Mouse (Mus musculus) embryo, embryonic 10.5 days (tissue): ENCODE measurements around the gene Cdc25b.
"Not testable (repeated sequence)": the region's sequence is repeated elsewhere in the genome, so short reads cannot be mapped to it uniquely, and the experiment has no call there.

Experiments used
- DNase-seq: peaks from one replicate; pipeline ENCODE4 v3.0.0-alpha.2; 2015; ENCODE audit warnings: low spot score

Cdc25b gene

DNA sequence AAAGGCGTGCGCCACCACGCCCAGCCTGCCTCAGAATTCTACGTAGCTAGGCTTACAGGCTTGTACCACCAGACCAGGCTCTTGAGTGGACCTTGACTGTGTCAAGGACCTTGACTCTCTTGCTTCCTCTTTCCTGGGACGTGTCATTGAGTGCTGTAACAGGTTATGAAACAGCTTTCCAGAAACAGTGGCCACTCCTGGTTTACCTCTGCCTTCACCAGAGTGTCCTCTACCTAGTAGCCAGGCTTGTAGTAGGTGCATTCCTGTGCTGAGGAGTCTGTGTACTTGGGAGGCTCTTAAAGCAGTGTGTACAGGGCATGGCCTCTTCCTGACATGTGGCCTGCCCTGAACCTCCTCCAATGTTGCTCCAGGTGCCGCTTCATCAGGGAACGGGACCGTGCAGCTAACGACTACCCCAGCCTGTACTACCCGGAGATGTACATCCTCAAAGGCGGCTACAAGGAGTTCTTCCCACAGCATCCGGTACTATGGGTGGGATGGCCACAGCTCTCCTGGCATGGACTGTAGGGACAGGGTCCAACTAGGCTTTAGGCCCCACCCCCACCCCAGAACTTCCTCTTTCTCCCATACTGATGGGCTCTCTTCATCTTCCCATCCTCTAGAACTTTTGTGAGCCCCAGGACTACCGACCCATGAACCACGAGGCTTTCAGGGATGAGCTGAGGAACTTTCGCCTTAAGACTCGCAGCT, 10.0 kb downstream of the Cdc25b start:
- DNase-seq, result no peak

DNA sequence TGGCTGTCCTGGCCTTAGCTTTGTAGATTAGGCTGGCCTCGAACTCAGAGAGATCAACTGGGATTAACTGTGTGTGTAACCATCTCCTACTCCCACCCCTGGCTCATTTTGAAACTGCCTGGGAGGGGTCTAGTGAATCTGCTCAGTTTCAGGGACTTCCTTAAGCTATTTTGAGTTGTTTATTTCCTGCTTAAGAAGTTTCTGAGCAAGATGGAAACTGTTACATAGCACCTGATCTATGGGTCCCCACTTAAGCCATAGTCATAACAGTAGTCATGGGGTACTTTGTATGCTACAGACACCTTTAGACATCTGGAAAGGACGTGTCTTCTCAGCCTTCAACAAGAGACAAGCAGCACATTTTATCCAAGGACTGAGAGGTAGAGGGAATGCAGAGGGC, 14.0 kb downstream of the Cdc25b start:
- no peak for DNase-seq

DNA sequence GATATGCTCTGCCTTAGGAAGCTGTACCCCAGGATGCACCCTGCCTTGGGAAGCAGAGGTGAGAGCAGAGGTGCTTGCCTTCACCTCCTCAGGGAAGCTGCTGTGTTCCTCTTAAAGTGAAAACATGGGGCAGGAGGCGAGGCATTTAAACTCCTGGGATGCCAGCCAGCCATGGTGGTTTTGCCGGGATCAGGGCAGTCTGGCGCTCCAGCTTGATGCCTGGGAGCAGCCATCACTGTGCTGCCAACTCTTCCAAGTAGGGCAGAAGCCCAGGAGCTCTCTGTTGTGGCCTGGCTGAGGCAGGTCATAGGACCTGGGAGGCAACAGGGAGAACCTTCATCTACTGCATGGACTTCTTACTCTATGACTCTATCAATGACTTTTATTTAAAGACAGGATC, 14.5 kb downstream of the Cdc25b start:
- no peak for DNase-seq

DNA sequence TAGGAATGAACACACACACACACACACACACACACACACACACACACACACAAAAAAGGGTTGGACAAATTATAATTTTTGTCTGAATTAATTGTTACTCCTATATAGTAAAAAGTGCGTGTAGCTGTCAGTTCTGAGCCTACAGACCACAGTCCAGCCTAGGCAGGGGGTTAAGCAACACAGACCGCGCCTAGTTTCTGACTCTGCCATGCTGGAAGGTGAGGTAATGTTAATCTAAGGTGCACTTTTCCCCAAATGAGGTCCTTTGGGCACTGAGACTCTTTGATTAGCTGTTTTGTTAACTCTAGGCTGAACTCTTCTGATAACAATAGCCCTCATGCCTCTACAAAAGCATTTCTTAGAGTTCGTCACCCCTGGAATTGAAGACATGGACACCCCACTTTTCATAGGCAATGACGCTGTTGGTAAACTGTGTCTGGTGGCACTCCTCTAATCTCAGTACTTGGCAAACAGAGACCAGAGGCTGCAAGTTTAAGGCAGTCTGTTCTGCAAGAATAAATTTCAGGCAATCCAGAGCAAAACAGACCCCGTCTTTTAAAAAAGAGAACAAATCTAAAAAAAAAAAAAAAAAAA, 17.2 kb downstream of the Cdc25b start:
- no peak for DNase-seq

DNA sequence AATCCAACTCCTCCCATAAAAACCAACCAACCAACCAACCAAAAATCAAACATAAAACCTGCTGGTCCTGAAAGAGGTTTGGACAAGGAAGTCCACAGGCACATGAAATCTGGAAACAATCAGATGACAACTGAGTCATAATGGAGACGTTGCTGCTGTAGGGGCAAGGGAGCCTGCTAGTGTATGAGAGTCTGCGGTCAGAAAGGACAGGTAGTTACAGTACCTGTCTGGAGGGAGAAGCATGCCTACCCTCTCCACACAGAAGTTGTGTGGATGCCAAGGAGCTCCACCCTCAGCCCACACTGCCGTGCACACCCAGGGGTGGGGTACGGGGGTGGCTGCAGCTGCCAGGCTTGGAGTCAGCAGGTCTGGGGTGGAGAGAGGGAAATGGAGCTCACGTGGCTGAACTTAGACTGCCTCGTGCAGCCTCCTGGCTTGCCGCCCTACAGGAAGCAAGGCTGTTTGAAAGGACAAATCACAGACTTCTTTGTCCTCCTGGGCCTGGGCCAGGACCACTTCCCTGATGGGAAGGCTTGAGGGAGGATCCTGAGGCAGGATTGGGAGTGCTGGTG, 17.7 kb downstream of the Cdc25b start:
- no peak for DNase-seq

DNA sequence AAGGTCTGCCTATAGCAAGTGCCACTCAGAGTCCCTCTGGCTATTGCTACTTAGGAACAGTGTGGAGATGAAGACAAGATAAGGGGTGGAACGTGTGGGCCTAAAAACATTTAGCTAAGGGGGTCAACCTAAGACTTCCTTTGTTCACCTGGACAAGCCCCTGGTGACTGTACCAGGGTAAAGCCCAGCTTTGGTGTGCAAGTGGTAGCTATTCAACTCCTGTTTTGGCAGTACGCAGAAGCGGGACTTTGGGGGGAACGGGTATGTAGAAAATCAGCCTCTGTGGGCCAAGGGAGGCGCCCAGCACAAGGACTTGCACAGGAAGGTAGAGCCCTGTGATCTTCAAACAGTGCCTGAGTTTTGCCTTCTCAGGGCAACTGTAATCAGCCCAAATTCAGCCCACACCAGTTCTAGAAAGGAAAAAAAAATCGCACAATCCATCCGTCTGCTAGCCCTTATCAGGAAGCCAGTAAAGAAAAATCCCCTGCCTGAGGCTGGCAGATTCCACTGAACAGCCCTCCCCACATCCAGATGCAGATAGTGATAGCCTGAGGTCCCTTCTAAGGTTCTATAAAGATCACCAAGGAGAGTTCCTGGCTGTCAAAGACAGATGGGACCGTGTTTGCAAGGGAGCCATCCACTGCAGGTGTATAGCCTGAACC, 18.9 kb downstream of the Cdc25b start:
- DNase-seq, result no peak

DNA sequence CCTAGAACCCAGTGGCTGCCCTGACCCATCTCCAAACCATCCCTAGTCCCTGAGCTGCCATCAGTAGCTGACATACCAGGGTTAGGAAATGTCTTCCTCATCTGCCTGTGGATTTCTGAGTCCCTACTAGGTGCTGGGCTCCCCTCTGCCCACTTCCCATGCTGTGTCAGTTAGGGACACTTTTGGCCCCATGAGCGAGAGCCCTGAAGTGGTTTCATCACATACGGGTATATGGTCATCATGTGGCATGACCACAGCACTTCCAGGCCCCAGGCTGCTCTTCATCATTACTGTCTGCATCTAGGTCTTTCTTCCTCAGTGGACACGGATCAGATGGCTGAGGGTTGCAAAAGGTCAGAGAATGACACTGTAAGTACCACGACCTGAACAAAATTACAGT, 20.0 kb downstream of the Cdc25b start, which contains the start of gene Ap5s1:
Gene Ap5s1, plus strand, starts transcription at position 301 of the 400 bp plus-strand sequence.
- no peak for DNase-seq

DNA sequence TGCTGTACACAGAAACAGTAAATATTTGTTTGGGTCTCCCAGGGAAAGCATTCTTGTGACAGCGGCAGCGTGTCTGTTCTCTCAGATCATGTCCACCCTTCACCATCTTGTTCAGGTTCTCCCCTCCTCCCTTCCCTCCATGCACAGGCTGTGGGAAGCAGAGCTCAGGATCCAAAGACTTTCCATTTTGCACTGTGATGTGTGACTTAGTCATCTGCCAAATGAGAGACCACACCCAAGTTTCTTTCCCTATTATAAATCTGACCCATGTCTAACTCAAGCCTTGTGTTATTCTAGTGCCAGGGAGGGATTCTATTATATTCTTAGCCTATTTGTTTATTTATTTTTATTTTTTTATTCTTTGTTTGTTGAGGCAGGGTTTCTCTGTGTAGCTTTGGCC, 21.6 kb downstream of the Cdc25b start:
- DNase-seq, result no peak

DNA sequence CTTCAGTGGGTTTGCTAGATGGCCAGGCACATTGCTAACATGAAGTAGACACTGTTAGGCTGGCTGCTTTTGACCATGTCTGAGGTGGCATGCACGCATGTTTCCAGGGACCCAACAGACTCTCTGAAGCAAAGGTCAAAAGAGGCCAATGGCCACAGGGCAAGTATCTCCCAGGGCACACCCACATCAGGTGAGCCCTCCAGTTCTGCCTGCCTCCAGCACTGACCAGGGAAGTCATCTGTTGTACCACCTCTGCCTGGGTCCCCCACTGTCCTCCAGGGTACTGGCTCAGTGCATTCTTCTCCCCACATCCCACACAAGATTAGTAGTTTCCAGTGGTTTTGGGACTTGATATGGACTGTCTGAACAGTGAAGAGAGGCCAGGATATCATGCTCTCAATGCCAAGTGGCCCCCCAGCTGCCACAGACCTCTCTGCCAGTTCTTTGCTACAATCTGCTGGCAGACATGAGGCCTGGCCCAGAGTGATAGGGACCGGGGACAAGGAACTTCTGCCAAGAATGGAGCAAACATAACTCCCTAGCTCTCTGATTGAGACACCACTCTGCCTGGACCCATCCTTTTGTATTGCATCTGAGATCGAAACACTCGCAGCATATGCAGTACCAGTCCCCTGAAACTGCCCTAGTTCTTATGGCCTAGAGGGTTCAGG, 22.5 kb downstream of the Cdc25b start:
- DNase-seq, result no peak

DNA sequence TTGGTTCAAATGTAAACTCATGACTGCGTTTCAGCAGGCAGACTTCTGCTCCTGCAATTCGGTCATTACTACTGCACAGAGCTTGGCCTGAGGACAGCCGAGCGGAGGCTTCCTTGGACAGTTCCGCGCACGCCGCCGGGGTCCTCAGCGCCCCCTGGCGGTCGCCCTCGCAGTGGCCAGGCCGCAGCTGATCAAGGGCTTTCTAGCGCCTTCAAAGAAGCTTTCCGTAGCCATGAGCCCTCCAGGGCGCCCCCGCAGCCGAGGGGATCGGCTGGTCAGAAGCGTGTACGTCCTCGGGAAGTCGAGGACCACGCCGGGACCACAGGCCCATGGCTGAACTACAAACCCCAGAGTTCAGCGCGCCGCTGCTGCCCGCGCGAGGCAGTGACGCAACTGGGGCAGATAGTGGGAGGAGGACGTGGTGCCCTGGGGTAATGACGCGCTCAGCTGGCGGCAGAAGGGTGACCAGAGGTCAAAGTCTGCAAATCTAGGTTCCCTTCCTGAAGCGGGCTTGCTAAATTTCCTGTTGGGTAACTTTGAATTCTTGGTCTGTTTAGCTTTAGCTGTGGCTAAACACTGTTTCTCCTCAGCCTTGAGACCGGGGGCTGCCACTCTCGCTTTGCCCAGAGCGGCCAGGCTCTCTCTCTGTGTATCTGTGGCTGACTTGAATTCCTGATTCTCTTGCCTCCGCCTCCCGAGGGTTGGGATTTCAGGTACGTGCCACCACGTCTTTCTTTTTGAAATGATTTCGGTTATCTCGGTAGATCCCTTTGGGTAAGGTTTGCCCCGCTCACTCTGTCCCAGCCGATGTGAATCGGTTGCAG, 23.4 kb downstream of the Cdc25b start:
- DNase-seq, result peak; percentile 95

DNA sequence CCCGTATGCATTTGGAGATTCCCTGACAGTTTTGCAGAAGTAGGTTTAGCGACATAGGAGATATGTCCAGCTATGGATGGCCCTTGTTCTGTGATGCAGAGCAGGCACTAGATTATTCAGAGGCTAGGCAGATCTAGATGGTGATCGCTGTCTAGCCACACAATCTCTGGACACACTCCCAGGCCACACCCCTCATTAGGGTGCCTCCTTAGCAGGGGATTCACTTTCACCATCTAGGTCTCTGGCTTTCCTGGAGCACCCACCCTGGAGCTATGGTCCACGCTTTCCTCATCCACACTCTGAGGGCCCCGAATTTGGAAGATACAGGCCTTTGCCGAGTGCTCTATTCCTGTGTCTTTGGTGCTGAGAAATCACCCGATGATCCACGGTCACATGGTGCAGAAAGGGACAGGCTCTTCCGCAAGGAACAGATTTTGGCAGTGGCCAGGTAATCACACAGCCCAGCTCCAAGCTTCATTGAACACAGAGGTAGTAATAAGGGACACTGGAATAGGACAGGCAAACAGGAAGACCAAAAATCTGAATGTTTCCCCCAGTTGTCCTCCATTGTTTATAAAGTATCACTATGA, 24.4 kb downstream of the Cdc25b start:
- no peak for DNase-seq

DNA sequence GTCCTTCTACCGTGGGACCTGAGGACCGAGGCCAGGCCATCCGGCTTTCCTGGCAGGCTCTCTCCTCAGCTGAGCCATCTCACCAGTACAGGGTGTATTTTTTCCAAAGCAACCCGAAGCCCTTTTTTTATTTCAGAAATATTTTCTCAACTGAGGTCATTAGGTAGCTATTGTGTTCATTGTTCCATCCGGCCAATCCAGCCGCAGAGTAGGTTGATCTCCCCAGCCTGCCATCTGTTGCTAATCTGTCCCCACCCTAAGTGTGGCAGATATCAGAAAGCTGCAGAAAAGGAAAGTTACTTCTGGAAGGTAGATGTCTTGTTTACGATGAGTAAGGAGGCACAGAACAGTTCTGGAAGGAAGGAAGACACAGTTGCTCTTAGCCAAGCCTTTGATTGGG, 27.0 kb downstream of the Cdc25b start:
- no peak for DNase-seq

DNA sequence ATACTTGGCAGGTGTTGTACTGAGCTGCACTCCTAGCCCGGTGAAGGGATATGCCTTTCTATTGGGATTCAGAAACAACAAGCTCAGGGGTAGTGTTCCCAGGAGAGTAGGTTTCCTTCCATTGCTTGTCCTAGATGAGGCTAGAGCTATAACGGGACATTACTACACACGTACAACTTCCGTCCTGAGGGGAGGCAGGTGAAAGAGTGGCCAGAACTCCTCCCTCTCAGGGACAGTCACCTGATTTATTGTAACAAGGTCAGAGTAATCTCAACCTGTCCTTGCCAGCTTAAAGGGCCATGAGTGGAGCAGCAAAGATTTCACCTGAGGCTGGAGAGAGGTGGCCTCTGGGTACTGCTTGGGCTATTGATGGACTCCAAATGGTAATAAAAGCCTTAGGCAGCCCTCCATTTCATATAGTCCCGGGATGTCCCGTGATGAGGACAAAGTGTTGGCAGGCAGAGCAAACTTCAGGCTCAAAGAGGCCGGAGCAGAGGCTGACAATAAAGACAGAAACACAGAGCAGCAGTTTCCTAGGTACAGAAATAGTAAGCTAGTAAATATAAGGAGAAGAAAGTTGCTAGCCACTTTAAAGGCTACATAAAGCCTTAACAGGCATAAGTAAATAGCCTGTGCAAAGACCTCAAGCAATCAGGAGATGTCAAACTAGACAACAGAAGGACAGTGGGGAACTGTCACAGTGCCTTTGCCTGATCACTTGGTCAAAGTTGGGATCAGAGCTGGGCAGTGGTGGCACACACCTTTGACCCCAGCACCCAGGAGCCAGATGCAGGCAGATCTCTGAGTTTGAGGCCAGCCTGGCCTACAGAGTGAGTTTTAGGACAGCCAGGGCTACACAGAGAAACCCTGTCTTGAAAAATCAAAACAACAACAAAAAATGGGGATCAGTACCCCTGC, 29.5 kb downstream of the Cdc25b start:
- DNase-seq, result no peak

DNA sequence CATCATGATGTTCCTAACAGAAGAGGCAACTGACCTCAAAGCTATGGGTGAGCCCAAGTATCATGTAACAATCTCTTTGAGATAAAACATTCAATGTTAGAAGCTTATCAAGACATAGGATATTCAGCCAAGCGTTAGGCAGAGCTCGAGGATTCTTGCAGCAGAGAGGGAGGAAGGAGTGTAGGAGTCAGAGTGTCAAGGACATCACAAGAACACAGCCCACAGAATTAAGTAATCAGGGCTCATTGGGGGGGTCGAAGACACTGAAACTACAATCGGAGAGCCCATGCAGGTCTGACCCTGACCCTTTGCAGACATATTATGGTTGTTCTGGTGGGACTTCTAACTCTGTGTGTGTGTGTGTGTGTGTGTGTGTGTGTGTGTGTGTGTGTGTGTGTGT, 33.3 kb downstream of the Cdc25b start:
- DNase-seq, result no peak

DNA sequence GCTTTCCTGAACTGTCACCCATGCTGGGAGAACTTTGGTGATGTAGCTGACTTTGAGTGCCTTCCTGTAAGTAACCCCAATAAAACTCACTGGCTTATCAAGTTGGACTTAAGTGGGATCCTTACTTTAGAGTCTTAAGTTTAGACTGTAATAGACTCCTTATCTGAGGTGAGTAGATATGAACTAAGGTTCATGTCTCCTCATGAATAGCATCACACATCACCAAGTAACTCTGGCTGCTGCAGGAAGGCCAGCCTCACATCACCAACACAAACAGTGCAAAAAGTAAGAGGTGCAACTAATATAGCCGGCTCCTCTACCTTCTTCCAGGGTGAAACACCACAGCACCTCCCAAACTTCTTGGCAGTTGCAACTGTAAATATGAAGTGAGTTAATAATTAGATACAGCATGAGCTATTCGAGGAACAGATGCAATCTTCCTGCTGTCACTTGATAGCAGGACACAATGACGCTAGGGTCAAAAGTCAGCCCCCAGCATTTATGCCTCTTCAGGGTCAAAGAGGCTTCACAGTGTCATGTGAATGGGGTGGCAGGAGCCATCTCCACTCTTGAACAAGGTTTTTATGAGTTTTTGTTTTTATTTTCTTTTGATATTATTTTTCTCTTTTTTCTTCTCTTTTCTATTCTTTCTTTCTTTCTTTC, 35.2 kb downstream of the Cdc25b start:
- DNase-seq, result no peak

DNA sequence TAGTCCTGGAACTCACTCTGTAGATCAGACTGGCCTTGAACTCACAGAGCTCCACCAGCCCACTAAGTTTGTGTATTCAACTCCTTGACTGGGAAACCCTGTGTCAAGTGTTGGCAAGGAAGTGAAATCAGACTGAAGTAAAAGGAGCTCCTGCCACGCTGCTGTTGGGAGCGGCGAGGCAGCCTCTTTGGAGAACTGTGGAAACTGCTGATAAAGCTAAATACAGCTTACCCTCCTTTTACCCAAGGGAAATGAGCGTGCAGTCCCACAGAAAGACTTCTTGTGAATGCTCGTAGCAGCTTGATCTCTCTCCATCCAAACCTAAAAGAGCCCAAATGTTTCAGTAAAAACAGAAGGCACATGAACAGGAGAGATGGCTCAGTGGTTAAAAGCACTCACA, 35.8 kb downstream of the Cdc25b start:
- no peak for DNase-seq

DNA sequence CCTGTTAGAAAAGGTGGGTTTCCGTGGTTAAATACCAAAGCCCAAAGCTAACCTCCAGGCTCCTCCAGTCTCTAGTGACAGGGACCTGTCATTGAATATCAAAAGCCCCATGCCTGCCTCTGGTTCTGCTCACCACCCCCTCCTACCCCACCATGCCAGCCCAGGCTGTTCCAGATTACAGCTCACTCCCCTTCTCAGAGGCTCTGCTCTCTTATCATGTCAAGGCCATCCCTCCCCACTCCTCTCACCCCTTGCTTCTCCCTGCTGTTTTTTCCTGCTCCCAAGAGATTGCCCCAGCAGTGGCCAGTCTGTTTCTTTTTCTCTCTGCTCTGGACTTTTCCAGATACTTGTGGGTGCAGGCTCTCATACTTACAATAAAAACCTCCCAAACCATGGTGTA, 36.8 kb downstream of the Cdc25b start:
- no peak for DNase-seq

DNA sequence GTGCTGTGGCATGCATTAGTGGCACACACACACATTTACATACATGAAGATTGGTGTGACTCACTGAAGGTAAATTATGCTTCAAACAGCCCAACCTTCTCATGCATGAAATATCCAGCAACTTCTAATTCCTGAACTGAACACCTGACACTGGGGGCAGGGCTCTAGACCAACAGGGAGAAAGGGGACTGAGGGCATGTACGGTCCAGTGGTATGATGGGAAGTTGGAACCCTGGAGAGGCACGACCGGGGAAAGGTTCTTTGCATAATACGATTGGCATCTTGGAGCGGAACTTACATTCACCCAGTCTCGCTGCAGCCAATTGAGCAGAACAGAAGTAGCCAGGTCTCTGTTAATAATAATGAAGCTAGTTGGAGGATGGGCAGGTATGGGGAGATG, 38.4 kb downstream of the Cdc25b start:
- DNase-seq, result no peak

DNA sequence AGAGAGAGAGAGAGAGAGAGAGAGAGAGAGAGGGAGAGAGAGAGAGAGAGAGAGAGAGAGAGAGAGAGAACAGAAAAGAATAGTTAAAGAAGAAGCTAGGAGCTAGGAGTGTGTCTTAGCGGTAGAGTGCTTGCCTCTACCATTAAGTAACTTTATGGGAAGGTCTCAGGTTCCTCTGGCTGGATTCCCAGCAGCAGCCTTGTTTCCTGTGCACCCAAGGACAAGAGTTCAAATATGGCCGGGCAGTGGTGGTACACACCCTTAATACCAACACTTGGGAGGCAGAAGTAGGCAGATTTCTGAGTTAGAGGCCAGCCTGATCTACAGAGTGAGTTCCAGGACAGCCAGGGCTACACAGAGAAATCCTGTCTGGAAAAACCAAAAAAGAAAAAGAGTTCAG, 39.9 kb downstream of the Cdc25b start:
- not testable (repeated sequence) for DNase-seq

DNA sequence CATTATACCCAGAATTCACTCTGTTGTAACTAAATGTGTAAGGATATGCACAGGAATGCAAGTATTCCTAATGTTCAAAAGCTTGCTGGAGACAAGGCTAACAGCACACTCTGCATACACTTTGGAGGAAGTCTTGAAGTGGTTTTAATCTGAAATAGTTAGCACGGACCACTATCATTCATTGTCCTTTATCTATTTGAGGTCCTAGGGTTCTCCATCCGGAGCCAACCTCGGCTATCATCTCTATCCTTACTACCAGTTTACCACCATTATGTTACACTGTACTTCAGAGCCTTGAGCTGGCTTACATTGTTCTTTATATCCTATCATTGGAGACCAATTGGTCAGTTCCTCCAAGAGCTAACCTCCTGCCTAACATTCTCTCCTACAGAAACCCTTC, 40.5 kb downstream of the Cdc25b start:
- no peak for DNase-seq
